Mouse (Mus musculus) left cerebral cortex, adult 8-10 months (tissue): ENCODE measurements around the gene 1700034J05Rik. TPM values are rescaled to one million over a fixed set of nuclear protein-coding genes. Genes with fewer than 3 reads are reported as not detected.
A peak's percentile ranks its signal among the peaks of the same experiment; 100 is the strongest.

ENCODE experiments used
- DNase-seq, 2 experiments: peaks; one replicate each; pipeline ENCODE4 v3.0.0; 2022; ENCODE audit warnings: low spot score in 2 of 2
- total RNA-seq, 4 experiments: library from RNA; stranded (reverse); gene quantifications; 2 replicates each; pipeline ENCODE4 v1.2.4; 2022

The 1700034J05Rik gene
- total RNA-seq: not detected

DNA sequence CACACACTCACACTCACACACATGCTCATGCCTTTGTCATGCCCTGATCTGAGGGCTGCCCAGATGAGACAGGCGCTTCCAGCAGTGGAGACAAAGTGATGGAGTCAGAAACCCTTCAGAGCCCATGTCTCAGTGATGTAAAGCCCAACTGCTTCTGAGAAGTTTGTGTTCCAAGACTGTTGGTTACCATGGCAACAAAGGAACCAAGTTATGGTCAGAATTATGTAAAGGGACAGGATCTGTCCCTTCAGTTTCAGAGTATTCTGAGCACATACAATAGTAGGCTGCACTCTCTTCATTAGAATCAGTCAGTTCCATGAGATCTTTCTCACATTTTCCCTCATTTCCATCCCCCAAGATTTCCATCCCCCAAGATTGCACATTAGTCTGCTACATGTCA is at the start of gene 1700034J05Rik:
Gene 1700034J05Rik (minus strand): TSS at position 165 of the 400 bp plus-strand sequence.
- no peak for DNase-seq

DNA sequence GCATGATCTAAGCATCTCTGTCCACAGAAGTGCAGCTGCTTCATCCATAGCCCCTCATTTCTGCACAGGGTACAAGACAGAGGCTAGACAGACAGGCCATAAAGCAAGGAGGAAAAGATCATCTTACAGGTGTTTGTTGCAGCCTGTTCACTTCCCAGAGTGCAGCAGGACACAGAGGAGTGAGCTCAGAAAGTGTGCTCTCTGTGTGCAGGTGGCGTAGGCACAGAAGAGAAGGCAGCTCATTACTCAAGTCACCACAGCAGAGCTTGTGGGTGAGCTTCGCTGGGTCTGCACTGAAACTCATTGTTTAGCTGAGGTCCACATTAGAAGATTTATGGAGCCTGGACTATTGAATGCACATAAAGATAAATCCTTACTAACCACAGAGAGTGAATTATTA is 45.5 kb upstream of the 1700034J05Rik start:
- DNase-seq: no peak

DNA sequence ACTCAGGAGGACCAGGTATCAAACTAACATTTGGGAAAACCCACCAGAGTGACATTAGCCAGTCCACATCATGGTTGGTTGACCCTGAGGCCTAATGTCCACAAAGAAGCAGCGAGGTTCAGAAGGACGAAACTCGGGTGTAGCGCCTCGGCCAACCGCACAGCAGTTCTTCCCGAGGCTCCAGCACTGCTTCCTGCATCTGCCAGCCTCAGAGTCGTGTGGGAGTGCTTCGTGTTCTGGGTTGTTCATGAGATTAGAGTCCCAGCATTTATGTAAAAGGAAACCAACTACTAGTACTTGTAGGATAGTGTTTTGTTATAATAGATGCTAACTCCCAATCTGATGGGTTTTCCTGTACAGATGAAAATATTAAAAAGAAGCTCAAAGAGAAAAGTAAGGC is 45.1 kb upstream of the 1700034J05Rik start:
- no peak for DNase-seq

DNA sequence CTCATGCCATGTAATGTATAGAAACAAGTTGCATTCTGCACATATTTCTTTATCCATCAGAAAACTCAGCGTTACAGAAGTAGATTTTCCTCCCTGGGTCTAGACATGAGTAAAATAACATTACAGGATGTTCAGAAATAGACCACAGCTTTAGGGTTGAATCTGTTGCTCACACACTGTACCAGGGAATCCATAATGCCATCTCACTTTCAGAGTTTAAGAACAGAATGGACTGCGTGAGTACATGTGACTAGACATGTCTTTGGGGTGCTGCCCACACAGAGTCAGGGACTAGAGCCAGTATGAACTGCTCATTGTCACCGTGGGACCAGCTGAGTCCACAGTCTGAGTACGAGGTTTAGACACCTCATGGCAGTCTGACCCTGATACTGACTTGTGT is 44.5 kb upstream of the 1700034J05Rik start:
- no peak for DNase-seq

DNA sequence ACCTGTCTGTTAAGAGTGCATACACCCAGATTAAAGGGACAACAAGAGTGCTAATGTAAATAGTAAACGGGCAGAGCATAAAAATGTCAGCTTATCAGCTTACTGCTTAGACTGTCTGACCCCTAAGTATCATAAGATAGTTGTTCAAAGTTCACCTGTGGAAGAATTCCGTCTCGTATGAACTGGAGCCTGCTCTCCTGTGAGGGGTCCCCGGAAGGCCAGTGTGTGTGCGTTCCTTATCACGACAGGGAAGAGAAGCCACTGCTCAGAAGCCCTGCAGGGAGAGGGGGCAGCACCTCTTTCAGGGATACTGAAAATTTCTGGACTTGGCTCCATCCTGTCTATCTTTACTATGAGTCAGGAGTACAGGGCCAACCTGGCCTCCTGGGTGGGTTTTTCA is 42.8 kb upstream of the 1700034J05Rik start:
- DNase-seq: no peak

DNA sequence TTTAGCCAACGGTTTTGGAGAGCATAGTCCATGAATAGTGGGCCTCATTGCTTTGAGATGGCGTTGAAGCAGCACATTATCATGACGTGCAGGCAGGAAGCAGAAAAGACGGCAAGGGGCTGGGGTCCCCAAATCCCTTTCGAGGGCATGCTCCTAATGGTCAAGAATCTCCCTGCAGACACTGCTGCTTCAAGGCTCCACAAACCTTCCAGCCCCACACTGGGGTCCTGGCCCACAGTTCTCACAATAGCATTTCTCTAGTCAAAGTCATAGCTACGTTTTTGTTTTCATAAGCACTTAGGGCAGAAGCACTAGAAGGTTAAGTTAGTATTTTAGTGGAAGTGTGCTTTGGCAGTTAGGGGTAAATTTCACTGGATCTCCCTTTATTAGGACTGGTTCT is 41.7 kb upstream of the 1700034J05Rik start:
- no peak for DNase-seq

DNA sequence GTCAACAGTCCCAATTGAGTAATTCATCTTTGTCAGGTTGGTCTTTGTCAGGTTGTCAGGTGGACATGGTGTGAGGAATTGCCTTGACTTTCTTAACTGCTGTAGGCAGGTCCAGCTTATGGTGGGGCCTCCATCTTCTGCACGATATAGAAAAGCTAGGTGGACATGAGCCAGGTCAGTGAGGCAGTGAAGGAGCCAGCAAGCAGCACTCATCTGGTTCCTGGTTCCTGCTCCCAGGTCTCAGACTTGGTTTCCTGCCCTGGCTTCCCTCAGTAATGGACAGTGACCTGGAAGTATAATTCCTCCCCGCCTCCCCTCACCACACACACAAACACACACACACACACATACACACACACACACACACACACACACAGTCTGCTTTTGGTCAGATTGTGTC is 41.2 kb upstream of the 1700034J05Rik start:
- no peak for DNase-seq

DNA sequence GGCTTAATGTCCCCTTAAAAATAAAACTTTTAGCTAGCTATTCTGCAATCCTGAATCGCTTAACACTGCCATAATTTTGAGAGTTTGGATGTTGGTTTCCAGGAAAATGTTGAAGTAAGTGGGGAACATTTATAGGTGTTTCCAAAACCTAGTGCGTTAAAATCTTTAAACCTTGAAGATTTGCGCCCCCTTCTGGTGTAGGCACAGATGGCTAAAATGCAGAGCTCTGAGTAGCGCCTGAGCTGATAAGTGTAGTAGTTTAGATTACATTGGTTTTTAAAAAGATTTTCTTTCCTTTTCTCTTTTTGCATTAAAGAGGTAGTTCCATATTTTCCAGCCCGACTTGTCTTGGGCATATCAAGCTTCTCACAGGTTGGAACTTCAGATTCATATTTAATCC is 40.0 kb upstream of the 1700034J05Rik start:
- no peak for DNase-seq

DNA sequence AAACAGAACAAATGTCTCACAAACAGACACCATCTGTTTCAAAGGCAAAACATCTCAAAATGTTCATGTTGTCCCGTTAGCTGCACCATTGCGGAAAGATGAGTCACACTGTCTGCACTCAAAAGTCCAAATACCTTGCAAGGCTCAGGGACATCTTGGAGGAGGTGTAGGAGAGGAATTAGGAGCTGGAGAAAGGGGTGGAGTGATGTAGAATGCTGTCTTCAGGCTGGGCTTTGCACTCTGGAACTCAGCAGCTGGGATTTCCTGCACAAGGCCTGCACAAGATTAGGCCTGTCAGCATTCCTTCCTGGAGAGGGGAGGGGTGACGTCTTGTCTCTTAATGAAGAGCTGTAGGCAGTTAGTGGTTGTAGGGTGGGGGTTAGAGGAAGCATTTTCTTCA is 30.3 kb upstream of the 1700034J05Rik start:
- peak in 1 of 2 experiments; percentile 65 for DNase-seq

DNA sequence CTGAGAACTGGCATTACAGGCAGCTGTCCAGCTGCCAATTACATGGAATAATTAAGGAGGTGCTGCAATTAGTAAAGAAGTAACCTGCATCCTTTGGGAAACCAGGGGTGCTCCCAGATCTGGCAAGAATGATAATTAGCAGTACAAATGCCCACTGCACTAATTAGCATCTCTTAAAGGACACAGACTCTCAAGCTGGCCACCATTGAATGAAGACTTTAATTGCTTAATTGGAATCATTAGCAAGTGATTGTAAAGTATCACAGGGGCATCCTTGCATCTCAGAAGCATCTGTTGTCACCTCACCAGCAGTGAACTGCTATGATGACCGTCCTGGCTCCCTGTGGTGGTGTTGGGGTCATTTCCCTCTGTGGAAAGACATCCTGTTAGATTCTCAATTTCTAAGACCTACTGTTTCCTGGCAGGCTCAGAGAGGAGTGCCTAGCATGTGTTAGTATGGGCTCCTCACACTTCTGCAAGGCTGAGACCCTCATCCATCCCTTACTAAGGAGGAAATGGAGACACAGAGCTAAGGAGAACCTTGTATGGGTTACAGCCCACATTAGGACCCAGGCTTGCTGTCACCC is 27.1 kb upstream of the 1700034J05Rik start:
- DNase-seq: no peak

DNA sequence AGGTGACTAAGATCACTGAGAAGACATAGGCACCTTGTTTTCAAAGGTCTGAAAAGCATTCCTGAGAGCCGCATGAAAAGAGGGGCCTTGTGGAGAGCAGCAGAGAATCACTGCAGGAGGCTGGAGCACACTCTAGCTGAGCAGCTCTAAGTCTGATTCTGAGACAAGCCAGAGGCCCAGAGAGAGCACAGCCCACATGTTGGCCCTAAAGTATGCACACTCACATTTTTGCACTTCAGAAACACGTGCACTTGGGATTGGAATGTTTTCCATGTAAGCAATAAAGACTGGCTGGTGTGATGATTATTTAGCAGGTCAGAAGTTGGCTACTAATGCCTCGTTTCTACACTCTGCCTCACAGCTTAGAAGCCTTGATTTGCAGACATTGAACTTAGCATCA is 25.7 kb upstream of the 1700034J05Rik start:
- DNase-seq: no peak

DNA sequence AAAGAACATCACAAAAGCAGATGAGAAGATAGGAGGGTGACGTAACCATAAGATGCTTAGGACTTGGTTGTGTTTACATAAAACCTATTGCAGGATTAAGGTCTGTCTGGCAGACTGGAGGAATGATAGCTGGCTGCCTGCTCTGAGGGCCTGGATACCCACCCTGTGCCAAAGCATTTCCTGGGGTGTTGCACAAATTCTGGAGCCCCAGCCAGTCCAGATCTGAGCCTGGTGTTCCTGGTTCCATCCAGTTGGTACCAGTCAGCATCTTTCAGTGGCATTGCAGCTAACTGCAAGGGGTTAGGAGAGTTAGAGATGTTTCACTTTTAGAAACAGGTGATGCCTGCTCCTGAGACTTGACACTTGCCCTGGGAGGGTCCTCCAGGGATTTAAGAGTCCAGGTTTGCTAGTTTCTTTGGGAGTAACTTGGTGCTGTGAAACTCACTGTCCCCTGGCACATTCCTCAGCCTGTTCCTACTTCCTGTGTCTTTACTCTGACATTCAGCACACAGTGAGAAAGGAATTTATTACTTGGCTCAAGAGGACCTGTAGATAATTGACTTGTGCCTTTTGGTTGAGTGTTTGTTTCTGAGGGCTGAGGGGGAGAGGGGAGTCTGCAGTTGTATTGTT is 25.0 kb upstream of the 1700034J05Rik start:
- DNase-seq: no peak

DNA sequence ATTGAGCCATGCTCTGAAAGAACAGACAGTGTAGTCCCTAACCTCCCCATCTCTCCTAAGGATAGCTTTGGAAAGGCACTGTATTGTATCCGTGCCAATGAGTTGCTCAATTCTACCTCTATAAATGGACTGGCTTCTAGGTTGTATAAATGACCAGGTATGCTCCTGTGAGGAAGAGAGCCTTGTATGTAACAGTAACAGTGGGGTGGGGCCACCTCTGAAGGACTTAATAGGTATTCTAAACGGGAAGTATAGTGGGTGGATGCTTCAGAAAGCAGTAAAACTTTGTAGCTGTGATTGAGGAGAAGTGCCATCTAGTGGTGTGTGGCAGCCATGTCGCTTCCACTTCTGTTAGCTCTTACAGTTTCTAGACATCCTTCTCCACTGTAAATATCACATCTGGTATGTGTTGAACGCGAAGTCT is 24.5 kb upstream of the 1700034J05Rik start:
- no peak for DNase-seq

DNA sequence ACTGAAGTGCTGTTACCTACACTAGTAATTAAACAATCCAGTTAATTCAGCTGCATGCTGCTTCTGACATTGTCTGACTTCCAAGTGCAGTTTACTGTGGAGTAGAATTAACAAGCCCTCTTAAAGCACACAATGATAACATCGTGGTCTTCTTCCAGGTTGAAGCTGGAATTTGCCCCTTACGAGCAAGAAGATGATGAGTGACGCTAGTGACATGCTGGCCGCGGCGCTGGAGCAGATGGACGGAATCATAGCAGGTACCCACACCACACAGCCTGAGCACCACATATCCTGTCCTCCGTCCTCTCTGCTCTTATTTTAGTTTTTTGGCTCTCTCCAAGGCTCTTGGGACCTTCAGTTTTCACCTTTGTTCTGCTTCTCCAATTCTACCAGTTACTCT is 22.2 kb upstream of the 1700034J05Rik start:
- DNase-seq: no peak

DNA sequence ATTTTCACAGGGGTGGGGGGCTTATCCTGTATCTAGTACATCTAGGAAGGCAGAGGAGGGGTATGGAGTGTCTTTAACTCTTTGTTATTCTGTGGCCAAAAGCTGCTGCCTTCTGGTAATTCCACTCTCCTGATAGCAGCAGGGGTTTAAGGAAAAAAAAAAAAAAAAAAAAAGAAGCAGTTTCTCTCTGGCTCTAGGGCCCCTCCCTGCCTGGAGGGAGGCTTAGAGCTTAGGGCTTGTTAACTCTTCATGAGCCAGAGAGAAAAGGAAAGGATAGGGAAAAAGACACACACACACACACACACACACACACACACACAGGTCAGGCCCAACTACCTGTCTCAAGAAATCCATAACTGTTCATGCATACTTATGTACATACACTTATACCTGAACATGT is 19.6 kb upstream of the 1700034J05Rik start:
- DNase-seq: no peak

DNA sequence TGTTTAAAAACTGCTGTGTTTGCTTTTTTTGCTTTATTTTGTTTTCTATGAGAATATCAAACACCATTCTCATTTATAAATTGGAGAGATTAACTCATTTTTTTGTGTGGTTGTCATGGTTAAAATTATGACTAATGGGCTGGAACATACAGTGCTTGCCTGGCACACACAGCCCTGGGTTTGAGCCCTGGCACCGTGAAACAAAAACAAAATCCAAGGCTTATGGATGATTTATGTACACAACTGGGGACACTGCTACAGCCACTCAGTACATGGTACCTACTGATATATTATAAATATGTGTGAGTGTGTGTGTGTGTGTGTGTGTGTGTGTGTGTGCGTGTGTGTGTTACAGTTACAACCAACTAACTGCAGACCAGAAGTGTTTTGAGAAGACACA is 19.2 kb upstream of the 1700034J05Rik start:
- no peak for DNase-seq

DNA sequence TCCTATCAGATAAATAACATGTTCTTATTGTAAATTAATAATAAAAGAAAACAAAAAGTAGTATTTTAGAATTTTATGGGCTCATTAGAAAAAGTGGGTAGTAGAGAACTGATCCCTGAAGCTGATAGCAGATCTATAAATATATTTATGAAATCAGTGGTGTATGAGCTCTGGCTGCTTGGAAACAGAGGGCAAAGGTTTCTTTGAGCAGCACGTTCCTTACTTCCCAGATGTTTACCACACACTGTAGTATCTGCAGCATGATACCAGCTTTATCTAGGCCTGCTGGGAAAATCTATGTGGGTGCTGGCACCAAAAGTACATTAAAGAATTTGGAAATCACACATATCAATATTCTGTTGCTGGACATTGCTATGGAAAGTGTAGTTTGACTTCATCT is 18.5 kb upstream of the 1700034J05Rik start:
- no peak for DNase-seq

DNA sequence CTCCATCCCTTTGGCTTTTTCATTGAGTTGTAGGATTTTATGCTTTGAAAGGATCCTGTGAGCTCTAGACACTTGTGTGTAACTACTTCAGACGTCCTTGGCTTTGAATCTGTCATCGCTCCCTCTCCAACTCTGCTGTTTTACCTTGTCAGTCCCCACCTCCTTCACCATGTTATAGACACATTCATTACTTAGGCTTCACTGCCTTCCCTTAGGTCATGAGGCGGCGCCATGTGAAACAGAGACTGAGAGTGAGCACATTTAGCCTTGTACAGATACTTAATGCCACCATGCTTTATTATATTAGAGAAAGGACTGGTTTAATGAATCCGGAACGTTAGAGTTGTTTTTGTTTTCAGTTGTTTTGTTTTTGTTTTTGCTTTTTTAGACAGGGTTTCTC is 17.8 kb upstream of the 1700034J05Rik start:
- no peak for DNase-seq

DNA sequence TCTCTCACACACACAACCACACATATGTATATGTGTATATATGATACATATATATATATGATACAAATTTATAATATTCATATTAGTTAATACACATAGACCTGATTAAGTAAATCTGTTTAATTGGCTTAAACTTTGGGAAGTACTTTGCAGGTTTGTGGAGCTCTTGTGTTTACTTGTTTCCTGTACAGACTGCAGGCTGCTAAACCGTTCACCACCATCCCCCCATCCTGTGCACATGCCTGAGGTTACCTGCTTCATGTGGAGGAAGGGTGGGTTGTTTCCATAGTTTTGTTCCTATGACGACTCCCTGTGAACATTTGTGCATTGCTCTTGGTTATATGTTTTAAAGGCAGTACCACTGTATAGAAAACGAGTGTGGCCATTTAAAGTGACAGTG is 17.1 kb upstream of the 1700034J05Rik start:
- no peak for DNase-seq

DNA sequence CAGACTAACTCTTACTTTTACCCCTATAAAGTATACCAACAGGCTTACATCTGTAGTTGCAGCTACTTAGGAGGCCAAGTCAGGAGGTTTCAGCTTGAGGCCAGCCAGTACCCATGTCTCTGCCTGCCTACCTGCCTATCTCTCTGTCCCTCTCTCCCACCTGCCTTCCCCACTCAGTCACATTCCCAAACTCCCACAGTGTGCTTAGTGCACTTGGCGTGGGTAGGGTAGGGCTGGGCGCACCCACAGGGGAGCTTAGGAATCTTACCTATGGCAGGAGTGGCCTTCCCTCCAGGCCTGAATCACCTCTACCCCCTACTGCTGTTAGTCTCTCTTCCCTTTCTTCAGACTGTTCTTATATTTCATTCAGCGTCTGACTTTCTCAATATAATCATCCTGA is 16.6 kb upstream of the 1700034J05Rik start:
- no peak for DNase-seq

DNA sequence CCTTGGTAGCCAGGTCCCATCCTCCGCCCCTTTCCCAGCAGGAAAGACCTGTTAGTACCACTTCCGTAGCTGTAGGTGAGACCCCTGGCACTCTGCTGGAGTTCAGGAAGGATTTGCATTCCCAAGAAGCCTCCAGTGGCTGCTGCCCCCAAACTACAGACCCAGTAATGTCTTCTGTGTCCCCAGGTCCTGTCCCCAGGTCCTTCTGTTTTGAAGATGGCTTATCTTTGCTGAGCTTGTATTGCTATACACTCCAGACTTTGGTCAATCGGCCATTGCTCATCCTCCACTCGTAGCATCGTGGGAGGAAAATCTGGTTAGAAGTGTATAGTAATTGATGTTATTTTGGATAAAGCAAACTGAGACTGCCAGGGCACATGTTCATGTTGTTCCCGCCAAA is 13.6 kb upstream of the 1700034J05Rik start:
- no peak for DNase-seq

DNA sequence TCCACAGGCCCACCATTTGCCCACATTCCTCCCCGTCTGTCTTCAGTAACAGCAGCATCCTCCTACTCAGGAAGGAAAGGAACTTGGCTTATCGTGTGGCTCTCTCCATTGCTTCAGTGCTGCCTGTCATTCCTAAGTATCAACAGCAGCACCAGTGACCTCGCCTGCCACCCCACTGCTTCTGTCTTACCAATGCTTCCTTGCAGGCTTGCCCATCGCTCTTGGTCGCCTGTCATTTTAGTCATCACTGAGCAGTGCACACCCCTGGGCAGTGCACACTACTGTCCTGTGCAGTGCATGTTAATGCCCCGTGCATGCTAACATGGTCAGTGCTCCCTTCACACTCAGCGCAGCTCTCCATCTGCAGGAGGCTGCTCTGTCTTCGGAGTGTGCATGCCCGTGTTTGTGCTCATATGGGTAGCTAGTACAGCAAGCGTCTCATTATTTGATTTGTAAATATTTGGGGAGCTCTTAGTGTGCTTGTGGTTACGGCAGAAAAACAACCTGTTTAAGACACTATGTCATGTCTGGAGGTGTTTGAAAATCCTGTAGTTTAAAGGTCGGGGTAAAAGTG is 12.3 kb upstream of the 1700034J05Rik start:
- DNase-seq: no peak

DNA sequence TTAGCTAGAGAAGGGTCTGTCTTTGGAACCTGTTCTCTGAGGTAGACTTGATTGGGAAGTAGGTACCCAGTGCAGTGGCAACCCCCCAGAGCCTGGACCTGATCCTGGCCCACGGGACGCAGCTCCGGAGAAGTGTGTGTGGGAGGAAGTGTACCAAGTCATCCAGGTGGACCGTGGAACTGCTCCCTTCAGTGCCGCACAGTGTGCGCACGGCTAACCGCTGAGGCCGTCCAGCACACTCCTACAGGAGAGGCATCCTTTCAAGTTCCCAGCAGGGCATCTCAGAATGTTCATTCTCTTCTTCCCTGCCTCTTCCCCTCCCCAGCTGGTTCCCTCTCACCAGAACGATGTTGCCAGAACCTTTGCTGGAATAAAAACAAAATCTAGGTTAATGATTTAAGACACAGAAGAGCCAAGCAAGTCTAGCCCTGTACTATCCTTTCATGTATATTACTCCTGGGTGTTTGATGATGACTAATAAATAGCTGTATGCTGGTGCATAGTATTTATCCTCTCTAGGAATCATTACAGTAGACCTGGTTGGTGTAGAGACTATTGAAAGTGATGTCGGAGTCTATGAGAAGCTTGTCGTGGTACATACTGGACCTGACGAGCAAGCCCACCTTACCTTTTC is 11.0 kb upstream of the 1700034J05Rik start:
- DNase-seq: no peak
